7 mouse cellular contexts compared by ENCODE assay signal in genomic region chr13:53119586-53120426, GRCm38 (mm10).
DNase-seq lines count a peak whose midpoint lies in the region; ATAC-seq and TF ChIP-seq lines count a peak whose summit lies in the region.

No protein-coding gene starts in this region.

- 18% methylated on average over 10 of the region's 10 CpGs for WGBS in intestine, postnatal 0 days
- WGBS in midbrain, postnatal 0 days, result 25% methylated on average over 10 of the region's 10 CpGs
- WGBS in stomach, embryonic 15.5 days, result 22% methylated on average over 10 of the region's 10 CpGs

- peak; percentile 68 to 94 for DNase-seq in adrenal gland, adult (ENCODE audit: inconsistent age in 2 of 2, low spot score in 1 of 2)
- peak; percentile 92 to 97 for DNase-seq in cerebellum, postnatal 14 days
- DNase-seq in gastrocnemius, adult 8-10 months (ENCODE audit: low spot score in 2 of 2), result peak; percentile 35 to 47
- peak; percentile 94 for DNase-seq in left cerebral cortex, postnatal 4 days
- DNase-seq in midbrain, postnatal 0 days (ENCODE audit: low spot score), result peak; percentile 95

- no peak overlapping the region for H3K4me2 ChIP-seq in intestine, postnatal 0 days (replicated peaks; ENCODE audit: low read depth)
- no peak overlapping the region for H3K4me2 ChIP-seq in midbrain, postnatal 0 days (ENCODE audit: low read depth, low read length, poor library complexity, severe bottlenecking)
- no peak overlapping the region for H3K4me2 ChIP-seq in stomach, embryonic 15.5 days

- no peaks in the 10 kb centered on the region for H3K27me3 ChIP-seq in intestine, postnatal 0 days (replicated peaks; ENCODE audit: control insufficient read depth, insufficient read depth, low read length)
- no peaks in the 10 kb centered on the region for H3K27me3 ChIP-seq in midbrain, postnatal 0 days (ENCODE audit: insufficient read depth, low read length)
- no peaks in the 10 kb centered on the region for H3K27me3 ChIP-seq in stomach, embryonic 15.5 days (replicated peaks)

- TF ChIP-seq CTCF in intestine, postnatal 0 days (IDR thresholded peaks at IDR 0.05; ENCODE audit: low read depth), result peak; percentile 93
- TF ChIP-seq CTCF in midbrain, postnatal 0 days (IDR thresholded peaks at IDR 0.05), result peak; percentile 97

- intact Hi-C loops in left cerebral cortex, postnatal 4 days (cut with DNase I), result loop anchor here (5.0 kb wide), 2 partner anchors 167 to 237 kb away; partner anchors contain the start of gene Ror2

- ATAC-seq in intestine, postnatal 0 days, result 0 out of 2 replicates have a peak, but pooled peaks have one; percentile 7
- ATAC-seq in midbrain, postnatal 0 days (ENCODE audit: low FRiP score), result peak; percentile 22; the same call in 1 of the 2 replicates
- 0 out of 2 replicates have a peak, but pooled peaks have one; percentile 2 for ATAC-seq in stomach, embryonic 15.5 days (ENCODE audit: insufficient read depth, low FRiP score, low read depth)

- H3K27ac ChIP-seq in intestine, postnatal 0 days (ENCODE audit: low read depth, low read length), result no peak overlapping the region
- H3K27ac ChIP-seq in midbrain, postnatal 0 days (ENCODE audit: low read depth, low read length), result no peak overlapping the region
- no peak overlapping the region for H3K27ac ChIP-seq in stomach, embryonic 15.5 days

- H3K36me3 ChIP-seq in intestine, postnatal 0 days (ENCODE audit: control insufficient read depth, insufficient read depth), result peaks cover 29% of the 10 kb centered on the region
- no peaks in the 10 kb centered on the region for H3K36me3 ChIP-seq in midbrain, postnatal 0 days (ENCODE audit: insufficient read depth, low read length)
- 0 out of 2 replicates have a peak, but pooled peaks cover 3% of the 10 kb centered on the region for H3K36me3 ChIP-seq in stomach, embryonic 15.5 days

- H3K4me1 ChIP-seq in intestine, postnatal 0 days (replicated peaks; ENCODE audit: control insufficient read depth, insufficient read depth, low read length), result peaks cover 18% of the 10 kb centered on the region; the same call in 1 of the 2 replicates
- no peaks in the 10 kb centered on the region for H3K4me1 ChIP-seq in midbrain, postnatal 0 days (ENCODE audit: insufficient read depth, low read length)
- H3K4me1 ChIP-seq in stomach, embryonic 15.5 days, result peaks cover 19% of the 10 kb centered on the region; the same call in 1 of the 2 replicates

- H3K9ac ChIP-seq in intestine, postnatal 0 days (ENCODE audit: low read depth, low read length), result no peak overlapping the region
- no peak overlapping the region for H3K9ac ChIP-seq in midbrain, postnatal 0 days (replicated peaks; ENCODE audit: low read length, poor library complexity, severe bottlenecking)
- no peak overlapping the region for H3K9ac ChIP-seq in stomach, embryonic 15.5 days

- H3K9me3 ChIP-seq in intestine, postnatal 0 days (ENCODE audit: control insufficient read depth), result no peaks in the 10 kb centered on the region
- no peaks in the 10 kb centered on the region for H3K9me3 ChIP-seq in midbrain, postnatal 0 days (ENCODE audit: low read length)
- H3K9me3 ChIP-seq in stomach, embryonic 15.5 days, result no peaks in the 10 kb centered on the region

- no peak overlapping the region for H3K4me3 ChIP-seq in intestine, postnatal 0 days (ENCODE audit: low read depth, low read length)
- no peak overlapping the region for H3K4me3 ChIP-seq in midbrain, postnatal 0 days (ENCODE audit: low read depth, low read length)
- H3K4me3 ChIP-seq in stomach, embryonic 15.5 days (replicated peaks), result no peak overlapping the region

Comparison
In these comparisons a context has a peak if more than half of its experiments do, and no peak if none do; other contexts are left out.
1. DNase-seq: peak in every context shown above with its lines; median percentile 95 in midbrain, postnatal 0 days; 94 in cerebellum, postnatal 14 days; 94 in left cerebral cortex, postnatal 4 days; 81 in adrenal gland, adult; 41 in gastrocnemius, adult 8-10 months.